Mouse (Mus musculus): ENCODE results near the gene F2rl1.
"Not testable (repeated sequence)": the region's sequence is repeated elsewhere in the genome, so short reads cannot be mapped to it uniquely, and the experiment has no call there.

F2rl1 gene

GRCm38 (mm10) chr13:95533121-95533520 is 8.1 kb upstream of the F2rl1 start:
- DNase-seq, result not testable (repeated sequence)

GRCm38 (mm10) chr13:95531273-95532045 is 6.4 kb upstream of the F2rl1 start:
- peak; percentile 56 for DNase-seq

GRCm38 (mm10) chr13:95529246-95529645 is 4.2 kb upstream of the F2rl1 start:
- DNase-seq, result no peak

- no peak for DNase-seq
Observed at GRCm38 (mm10) chr13:95524424-95524673, 678 bp downstream of the F2rl1 start.

GRCm38 (mm10) chr13:95523659-95524423 is 1.2 kb downstream of the F2rl1 start:
- peak; percentile 49 for DNase-seq

GRCm38 (mm10) chr13:95522176-95522575 is 2.9 kb downstream of the F2rl1 start:
- no peak for DNase-seq

- DNase-seq, result no peak
Observed at GRCm38 (mm10) chr13:95521029-95521428, 4.0 kb downstream of the F2rl1 start.

GRCm38 (mm10) chr13:95514756-95515155 is 10.3 kb downstream of the F2rl1 start:
- DNase-seq, result no peak

- DNase-seq, result no peak
Observed at GRCm38 (mm10) chr13:95510054-95510453, 15.0 kb downstream of the F2rl1 start.

- DNase-seq, result no peak
Observed at GRCm38 (mm10) chr13:95503279-95503917, 21.6 kb downstream of the F2rl1 start.

- DNase-seq, result no peak
Observed at GRCm38 (mm10) chr13:95496601-95497000, 28.4 kb downstream of the F2rl1 start.

GRCm38 (mm10) chr13:95494812-95495211 is 30.2 kb downstream of the F2rl1 start:
- no peak for DNase-seq

GRCm38 (mm10) chr13:95493296-95493695 is 31.7 kb downstream of the F2rl1 start:
- DNase-seq, result peak; percentile 9

GRCm38 (mm10) chr13:95491327-95491726 is 33.7 kb downstream of the F2rl1 start:
- DNase-seq, result no peak

GRCm38 (mm10) chr13:95484664-95485063 is 40.4 kb downstream of the F2rl1 start:
- DNase-seq, result peak; percentile 27

- peak; percentile 87 for DNase-seq
Observed at GRCm38 (mm10) chr13:95481428-95481827, 43.6 kb downstream of the F2rl1 start.

GRCm38 (mm10) chr13:95478671-95479413 is 46.2 kb downstream of the F2rl1 start, which contains the start of gene S100z:
TSS of gene S100z (minus strand) at chr13:95478721.
- DNase-seq, result no peak

- no peak for DNase-seq
Observed at GRCm38 (mm10) chr13:95477173-95477572, 47.9 kb downstream of the F2rl1 start.

GRCm38 (mm10) chr13:95475124-95475523 is 49.9 kb downstream of the F2rl1 start:
- DNase-seq, result no peak

GRCm38 (mm10) chr13:95474294-95474693 is 50.7 kb downstream of the F2rl1 start:
- DNase-seq, result no peak

GRCm38 (mm10) chr13:95470970-95471369 is 54.1 kb downstream of the F2rl1 start:
- peak; percentile 8 for DNase-seq
